Mouse (Mus musculus): ENCODE data around the gene Btk.

Btk gene

GRCm38 (mm10) chrX:134582888-134583669, at the start of gene Btk:
Gene Btk (minus strand): TSS chrX:134583570.
- DNase-seq (ENCODE audit: low spot score in 2 of 2), result no peak

GRCm38 (mm10) chrX:134632710-134633109, 49.3 kb upstream of the Btk start:
- no peak for DNase-seq (ENCODE audit: low spot score in 2 of 2)

- DNase-seq (ENCODE audit: low spot score in 2 of 2), result no peak
Observed at GRCm38 (mm10) chrX:134628200-134628599, 44.8 kb upstream of the Btk start.

- no peak for DNase-seq (ENCODE audit: low spot score in 2 of 2)
Observed at GRCm38 (mm10) chrX:134623350-134623749, 40.0 kb upstream of the Btk start.

GRCm38 (mm10) chrX:134621685-134622084, 38.3 kb upstream of the Btk start:
- no peak for DNase-seq (ENCODE audit: low spot score in 2 of 2)

GRCm38 (mm10) chrX:134620254-134620865, 37.0 kb upstream of the Btk start:
- no peak for DNase-seq (ENCODE audit: low spot score in 2 of 2)

- DNase-seq (ENCODE audit: low spot score in 2 of 2), result no peak
Observed at GRCm38 (mm10) chrX:134619695-134620094, 36.3 kb upstream of the Btk start.

- DNase-seq (ENCODE audit: low spot score in 2 of 2), result no peak
Observed at GRCm38 (mm10) chrX:134614306-134614705, 30.9 kb upstream of the Btk start.

- DNase-seq (ENCODE audit: low spot score in 2 of 2), result no peak
Observed at GRCm38 (mm10) chrX:134612285-134612959, 29.1 kb upstream of the Btk start.

- no peak for DNase-seq (ENCODE audit: low spot score in 2 of 2)
Observed at GRCm38 (mm10) chrX:134610984-134611383, 27.6 kb upstream of the Btk start.

- DNase-seq (ENCODE audit: low spot score in 2 of 2), result no peak
Observed at GRCm38 (mm10) chrX:134609472-134609871, 26.1 kb upstream of the Btk start.

GRCm38 (mm10) chrX:134601380-134602120, 18.2 kb upstream of the Btk start:
- DNase-seq (ENCODE audit: low spot score in 2 of 2), result no peak

GRCm38 (mm10) chrX:134600659-134601379, 17.4 kb upstream of the Btk start, which contains the start of the genes Gla and Hnrnph2:
Gene Gla (minus strand): TSS chrX:134601125.
Gene Hnrnph2 (plus strand): TSS chrX:134601179.
- DNase-seq (ENCODE audit: low spot score in 2 of 2), result peak; percentile 86 to 93

GRCm38 (mm10) chrX:134599922-134600565, 16.7 kb upstream of the Btk start:
- no peak for DNase-seq (ENCODE audit: low spot score in 2 of 2)

GRCm38 (mm10) chrX:134589836-134590235, 6.5 kb upstream of the Btk start:
- DNase-seq (ENCODE audit: low spot score in 2 of 2), result no peak

GRCm38 (mm10) chrX:134588997-134589396, 5.6 kb upstream of the Btk start:
- DNase-seq (ENCODE audit: low spot score in 2 of 2), result no peak

- no peak for DNase-seq (ENCODE audit: low spot score in 2 of 2)
Observed at GRCm38 (mm10) chrX:134588261-134588660, 4.9 kb upstream of the Btk start.

- DNase-seq (ENCODE audit: low spot score in 2 of 2), result no peak
Observed at GRCm38 (mm10) chrX:134586447-134586846, 3.1 kb upstream of the Btk start.

GRCm38 (mm10) chrX:134585103-134586002, 2.0 kb upstream of the Btk start, which contains the start of gene Rpl36a:
Gene Rpl36a (plus strand): TSS chrX:134585654.
- DNase-seq (ENCODE audit: low spot score in 2 of 2), result peak; percentile 89 to 90

GRCm38 (mm10) chrX:134582270-134582669, 1.1 kb downstream of the Btk start:
- DNase-seq (ENCODE audit: low spot score in 2 of 2), result no peak
